Comparison of ENCODE assay signal across 8 mouse cellular contexts in genomic region chr16:91688619-91689334, GRCm38 (mm10). TPM values are rescaled to one million over a fixed set of nuclear protein-coding genes. Genes with fewer than 3 reads are reported as not detected.
DNase-seq lines count a peak whose midpoint lies in the region; ATAC-seq and TF ChIP-seq lines count a peak whose summit lies in the region.

TSS of gene Donson (minus strand) at chr16:91688770.

- H3K36me3 ChIP-seq in G1E (replicated peaks): peaks cover 61% of the 10 kb centered on the region
- H3K36me3 ChIP-seq in forebrain, embryonic 15.5 days: peaks cover 27% of the 10 kb centered on the region
- H3K36me3 ChIP-seq in neural tube, embryonic 14.5 days (ENCODE audit: control insufficient read depth, insufficient read depth, low read length): peaks cover 19% of the 10 kb centered on the region
- H3K36me3 ChIP-seq in testis, adult 2 months (ENCODE audit: control insufficient read depth, insufficient read depth, low read length): no peaks in the 10 kb centered on the region

- DNase-seq in G1E (ENCODE audit: low spot score): peak; percentile 91
- DNase-seq in cerebellum, adult 11-12 months: peak; percentile 93
- peak; percentile 86 for DNase-seq in heart, postnatal 25 days (ENCODE audit: low spot score)
- DNase-seq in layer of hippocampus, adult 18-20 months (ENCODE audit: low spot score in 2 of 2): peak; percentile 90 to 94
- DNase-seq in lung, adult 18-20 months: peak; percentile 92 to 95

- intact Hi-C loops in heart, postnatal 25 days (cut with DNase I): loop anchor here (2.0 to 5.0 kb wide), 2 partner anchors 40 to 91 kb away; partner anchors contain the start of gene Tmem50b

- H3K4me3 ChIP-seq in G1E (ENCODE audit: low read depth, low read length): peak within 1 kb of the TSS; percentile 93
- peak within 1 kb of the TSS; percentile 91 for H3K4me3 ChIP-seq in forebrain, embryonic 15.5 days
- peak within 1 kb of the TSS; percentile 86 for H3K4me3 ChIP-seq in neural tube, embryonic 14.5 days (ENCODE audit: low read depth, low read length)
- H3K4me3 ChIP-seq in testis, adult 2 months (ENCODE audit: control insufficient read depth, low read depth, low read length): peak within 1 kb of the TSS; percentile 94

- WGBS in forebrain, embryonic 15.5 days: under 1% methylated on average over 66 of the region's 71 CpGs
- under 1% methylated on average over 62 of the region's 71 CpGs for whole genome bisulfite sequencing in neural tube, embryonic 14.5 days

- ATAC-seq in G1E (ENCODE audit: extremely low read depth, insufficient number of reproducible peaks, low FRiP score, poor library complexity, severe bottlenecking): peak; percentile 41; the same call in 1 of the 2 replicates
- ATAC-seq in forebrain, embryonic 15.5 days (replicated peaks): peak; percentile 100
- peak; percentile 99 for ATAC-seq in neural tube, embryonic 14.5 days (ENCODE audit: low read depth)

- no peak for TF ChIP-seq CTCF in G1E (IDR thresholded peaks at IDR 0.05; ENCODE audit: low read depth, low read length)
- TF ChIP-seq CTCF in testis, adult 2 months (IDR thresholded peaks at IDR 0.05; ENCODE audit: control insufficient read depth, insufficient read depth, insufficient replicate concordance, low read depth, low read length): no peak

- peak; percentile 87 for TF ChIP-seq POLR2A in testis, adult 2 months (IDR thresholded peaks at IDR 0.05; ENCODE audit: control insufficient read depth, low read depth, low read length)

- H3K9ac ChIP-seq in forebrain, embryonic 15.5 days (replicated peaks): peak within 1 kb of the TSS; percentile 89
- H3K9ac ChIP-seq in neural tube, embryonic 14.5 days (replicated peaks; ENCODE audit: low read depth, low read length): peak within 1 kb of the TSS; percentile 83

- H3K4me1 ChIP-seq in G1E (ENCODE audit: insufficient read depth, low read depth, low read length): peaks cover 44% of the 10 kb centered on the region
- peaks cover 15% of the 10 kb centered on the region for H3K4me1 ChIP-seq in forebrain, embryonic 15.5 days
- H3K4me1 ChIP-seq in neural tube, embryonic 14.5 days (ENCODE audit: control insufficient read depth, insufficient read depth, low read length): peaks cover 8% of the 10 kb centered on the region; the same call in 1 of the 2 replicates
- H3K4me1 ChIP-seq in testis, adult 2 months (ENCODE audit: control insufficient read depth, insufficient read depth, low read length): no peaks in the 10 kb centered on the region; the same call in 1 of the 2 replicates

- H3K27me3 ChIP-seq in G1E (ENCODE audit: insufficient read depth, low read length): no peaks in the 10 kb centered on the region
- H3K27me3 ChIP-seq in forebrain, embryonic 15.5 days: no peaks in the 10 kb centered on the region
- no peaks in the 10 kb centered on the region for H3K27me3 ChIP-seq in neural tube, embryonic 14.5 days (ENCODE audit: control insufficient read depth, insufficient read depth, low read length)
- no peaks in the 10 kb centered on the region for H3K27me3 ChIP-seq in testis, adult 2 months (ENCODE audit: control insufficient read depth, insufficient read depth, low read length)

- H3K27ac ChIP-seq in forebrain, embryonic 15.5 days (replicated peaks): peak within 1 kb of the TSS; percentile 91
- H3K27ac ChIP-seq in neural tube, embryonic 14.5 days (ENCODE audit: low read depth, low read length): peak within 1 kb of the TSS; percentile 83
- H3K27ac ChIP-seq in testis, adult 2 months (ENCODE audit: control insufficient read depth, insufficient read depth, low read depth, low read length): peak within 1 kb of the TSS; percentile 73

- H3K4me2 ChIP-seq in forebrain, embryonic 15.5 days (replicated peaks): peak within 1 kb of the TSS; percentile 57
- peak within 1 kb of the TSS; percentile 82 for H3K4me2 ChIP-seq in neural tube, embryonic 14.5 days (ENCODE audit: low read depth, low read length)

- H3K9me3 ChIP-seq in G1E (replicated peaks): no peaks in the 10 kb centered on the region
- H3K9me3 ChIP-seq in forebrain, embryonic 15.5 days: no peaks in the 10 kb centered on the region
- no peaks in the 10 kb centered on the region for H3K9me3 ChIP-seq in neural tube, embryonic 14.5 days (ENCODE audit: control insufficient read depth, low read length)

RNA-seq across cellular contexts. Expression of gene Donson, which starts in this region (rescaled TPM):
- total RNA-seq in G1E (2014; fragmentation: Nextera tagmentation): 42.7 and 80.4 TPM in 2 replicates
- 37.6 and 38.1 TPM in 2 replicates for total RNA-seq in G1E (2017)
- 18.9 and 20.3 TPM in 2 replicates for polyA plus RNA-seq in G1E (2012)
- 20.0 and 20.3 TPM in 2 replicates for polyA plus RNA-seq in forebrain, embryonic 15.5 days (2015; fragmentation: Nextera tagmentation; extraction: Ambion mirVana)
- total RNA-seq in heart, postnatal 25 days (2021): 1 to 10 TPM; 2.5 to 3.7 TPM
- total RNA-seq in layer of hippocampus, adult 18-20 months (2021): 10 to 100 TPM; 18.5 to 19.7 TPM
- 23.3 and 28.5 TPM in 2 replicates for polyA plus RNA-seq in neural tube, embryonic 14.5 days (2014; fragmentation: Nextera tagmentation; extraction: Ambion mirVana)
- 45.4 and 45.8 TPM in 2 replicates for polyA plus RNA-seq in testis, adult 2 months (2012; rRNA removed)

Comparison
In these comparisons a context has a peak if more than half of its experiments do, and no peak if none do; other contexts are left out.
1. Peak in every context shown above with its lines: DNase-seq, ATAC-seq, H3K4me3 ChIP-seq and H3K27ac ChIP-seq.
2. RNA of gene Donson (total RNA-seq): 37.6 to 80.4 TPM in G1E and 18.5 to 19.7 TPM in layer of hippocampus, adult 18-20 months; 2.5 to 3.7 TPM in heart, postnatal 25 days; every median in the first group is over 4 times any median in the second.
3. ATAC-seq: peak in every context shown above with its lines; median percentile 100 in forebrain, embryonic 15.5 days; 99 in neural tube, embryonic 14.5 days; 41 in G1E.